Mouse (Mus musculus) forebrain, embryonic 16.5 days (tissue): Measurements from ENCODE around the gene Calm1. TPM values are rescaled to one million over a fixed set of nuclear protein-coding genes. Genes with fewer than 3 reads are reported as not detected.

Experiments
- ATAC-seq: fragments of 200-750 bp; cut with Nextera tagmentation; 2 replicates; pipeline ENCODE4 v1.8.0; 2017; ENCODE audit warnings: mild to moderate bottlenecking, moderate library complexity
- H3K27ac ChIP-seq: fragments of 300-500 bp; sonication (generic); 2 replicates; pipeline ENCODE4 v1.5.1; 2014; ENCODE audit warnings: low read length, control low read depth
- H3K27me3 ChIP-seq: fragments of 300-500 bp; sonication (generic); replicated peaks from 2 replicates; pipeline ENCODE4 v1.6.1; 2014; ENCODE audit warnings: low read length; ENCODE audit not compliant: control insufficient read depth, insufficient read depth
- H3K36me3 ChIP-seq: fragments of 300-500 bp; sonication (generic); 2 replicates; pipeline ENCODE4 v1.6.1; 2014; ENCODE audit not compliant: control insufficient read depth, insufficient read depth
- H3K4me1 ChIP-seq: fragments of 300-500 bp; sonication (generic); replicated peaks from 2 replicates; pipeline ENCODE4 v1.6.1; 2014; ENCODE audit warnings: low read length; ENCODE audit not compliant: control insufficient read depth, insufficient read depth
- H3K4me2 ChIP-seq: fragments of 300-500 bp; sonication (generic); 2 replicates; pipeline ENCODE4 v1.6.1; 2014; ENCODE audit warnings: mild to moderate bottlenecking, low read length, control low read depth
- H3K4me3 ChIP-seq: fragments of 300-500 bp; sonication (generic); replicated peaks from 2 replicates; pipeline ENCODE4 v1.5.1; 2014; ENCODE audit warnings: mild to moderate bottlenecking, low read length, control low read depth
- H3K9ac ChIP-seq: fragments of 300-500 bp; sonication (generic); replicated peaks from 2 replicates; pipeline ENCODE4 v1.6.1; 2014; ENCODE audit warnings: low read depth, low read length, control low read depth
- H3K9me3 ChIP-seq: fragments of 300-500 bp; sonication (generic); 2 replicates; pipeline ENCODE4 v1.6.1; 2016; ENCODE audit warnings: low read length; ENCODE audit not compliant: control insufficient read depth
- WGBS: fragments of 180-500 bp; shearing (Covaris S2); extraction: QIAGEN DNeasy Blood & Tissue Kit; methylation state at CpG from one replicate; pipeline ENCODE4 v1.1.7; 2014; 5-methylcytosine and 5-hydroxymethylcytosine counted together
- polyA plus RNA-seq: library from polyadenylated mRNA; unstranded; fragments of >200 nt; fragmentation: Nextera tagmentation; extraction: Ambion mirVana; gene quantifications from 2 replicates; pipeline ENCODE4 v1.2.1, GENCODE M21; 2015

The Calm1 gene
- polyA plus RNA-seq, 1 experiment from 2014 or later = 2,140 TPM

GRCm38 (mm10) chr12:100203759-100204158, 4.5 kb downstream of the Calm1 start:
- ATAC-seq = no peak
- Histone ChIP-seq H3K9me3 (no peaks in the 10 kb centered on the region), H3K27me3 (no peaks in the 10 kb centered on the region), H3K36me3 (peaks cover 41% of the 10 kb centered on the region), H3K4me2 (no peak overlapping the region), H3K27ac (no peak overlapping the region), H3K4me3 (no peak overlapping the region), H3K9ac (no peak overlapping the region), H3K4me1 (peaks cover 27% of the 10 kb centered on the region)
- 43% methylated on average over 3 of the region's 3 CpGs for WGBS

DNA sequence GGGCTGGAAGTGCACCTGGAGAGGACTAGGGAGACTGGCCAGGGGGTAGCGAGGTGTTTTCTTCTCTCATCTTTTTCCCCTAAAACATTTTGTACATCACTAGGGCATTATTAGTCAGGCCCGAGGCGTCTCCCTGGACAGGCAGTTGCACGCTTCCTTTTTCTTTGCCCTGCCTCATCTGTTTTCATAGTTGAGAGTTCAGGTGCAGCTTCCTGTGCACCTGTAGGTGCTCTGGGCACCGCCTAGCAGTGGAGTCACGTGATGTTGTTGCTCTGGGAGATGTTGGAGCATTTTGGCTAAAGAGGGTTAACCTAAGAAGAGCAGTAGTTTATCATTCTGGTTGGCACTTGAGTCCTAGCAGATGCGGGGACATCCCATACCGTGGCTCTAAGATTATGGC, 5.9 kb downstream of the Calm1 start:
- H3K9me3 ChIP-seq = no peaks in the 10 kb centered on the region
- H3K36me3 ChIP-seq = peaks cover 47% of the 10 kb centered on the region
- no peak overlapping the region for H3K4me3 ChIP-seq
- H3K27me3 ChIP-seq = no peaks in the 10 kb centered on the region
- ATAC-seq = no peak
- peaks cover 24% of the 10 kb centered on the region for H3K4me1 ChIP-seq
- no peak overlapping the region for H3K27ac ChIP-seq
- H3K9ac ChIP-seq = no peak overlapping the region
- H3K4me2 ChIP-seq = no peak overlapping the region
- 96% methylated on average over 8 of the region's 8 CpGs for WGBS

GRCm38 (mm10) chr12:100206521-100206920, 7.3 kb downstream of the Calm1 start:
- peaks cover 47% of the 10 kb centered on the region for H3K36me3 ChIP-seq
- ATAC-seq = no peak
- no peaks in the 10 kb centered on the region for H3K27me3 ChIP-seq
- H3K4me1 ChIP-seq = peaks cover 21% of the 10 kb centered on the region
- H3K4me2 ChIP-seq = no peak overlapping the region
- 91% methylated on average over 3 of the region's 3 CpGs for WGBS
- H3K27ac ChIP-seq = no peak overlapping the region
- no peak overlapping the region for H3K9ac ChIP-seq
- no peak overlapping the region for H3K4me3 ChIP-seq
- H3K9me3 ChIP-seq = no peaks in the 10 kb centered on the region

GRCm38 (mm10) chr12:100206926-100207325, 7.7 kb downstream of the Calm1 start:
- H3K36me3 ChIP-seq = peaks cover 47% of the 10 kb centered on the region
- H3K4me2 ChIP-seq = no peak overlapping the region
- 93% methylated on average over 5 of the region's 5 CpGs for WGBS
- H3K4me3 ChIP-seq = no peak overlapping the region
- H3K27me3 ChIP-seq = no peaks in the 10 kb centered on the region
- no peak overlapping the region for H3K27ac ChIP-seq
- ATAC-seq = no peak
- no peak overlapping the region for H3K9ac ChIP-seq
- peaks cover 21% of the 10 kb centered on the region for H3K4me1 ChIP-seq
- no peaks in the 10 kb centered on the region for H3K9me3 ChIP-seq

DNA sequence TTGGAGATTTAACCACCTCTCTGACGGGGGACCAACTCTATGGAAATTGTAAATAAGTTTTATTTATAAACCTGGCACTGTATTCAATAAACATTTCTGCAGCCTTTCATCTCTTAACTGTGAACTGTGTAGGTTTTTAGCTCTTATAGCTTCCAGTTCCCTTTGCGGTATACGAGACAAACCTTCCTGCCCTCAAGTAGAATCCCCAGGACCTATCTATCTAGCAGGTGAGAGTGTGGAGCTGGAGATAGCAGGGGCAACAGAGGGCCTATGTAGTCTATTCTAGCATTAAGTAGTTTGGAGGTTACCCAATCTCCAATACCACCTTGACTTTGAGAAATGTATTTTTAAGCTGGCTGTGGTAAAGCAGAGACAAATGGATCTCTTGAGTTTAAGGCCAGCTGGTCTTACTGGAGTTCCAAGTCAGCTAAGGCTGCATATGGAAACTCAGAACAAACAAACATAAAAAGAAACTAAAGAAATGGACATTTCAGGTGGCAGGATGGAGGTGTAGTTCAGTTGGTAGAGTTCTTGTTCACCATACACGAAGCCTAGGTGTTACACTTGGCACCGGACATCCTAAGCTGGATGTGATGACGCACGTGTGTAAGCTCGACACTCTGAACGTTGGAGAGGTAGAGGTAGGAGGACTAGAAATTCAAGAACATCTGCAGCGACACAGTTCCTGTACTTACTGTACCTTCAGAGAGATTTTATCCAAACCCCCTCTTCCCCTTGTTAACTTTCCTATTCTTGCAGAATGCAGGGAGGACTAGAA, 10.7 kb downstream of the Calm1 start:
- H3K4me1 ChIP-seq = peaks cover 3% of the 10 kb centered on the region; the same call in 1 of the 2 replicates
- H3K27ac ChIP-seq = no peak overlapping the region
- 92% methylated on average over 10 of the region's 10 CpGs for WGBS
- H3K27me3 ChIP-seq = no peaks in the 10 kb centered on the region
- H3K9ac ChIP-seq = no peak overlapping the region
- no peak overlapping the region for H3K4me3 ChIP-seq
- ATAC-seq = no peak
- peaks cover 33% of the 10 kb centered on the region for H3K36me3 ChIP-seq
- no peak overlapping the region for H3K4me2 ChIP-seq
- no peaks in the 10 kb centered on the region for H3K9me3 ChIP-seq

DNA sequence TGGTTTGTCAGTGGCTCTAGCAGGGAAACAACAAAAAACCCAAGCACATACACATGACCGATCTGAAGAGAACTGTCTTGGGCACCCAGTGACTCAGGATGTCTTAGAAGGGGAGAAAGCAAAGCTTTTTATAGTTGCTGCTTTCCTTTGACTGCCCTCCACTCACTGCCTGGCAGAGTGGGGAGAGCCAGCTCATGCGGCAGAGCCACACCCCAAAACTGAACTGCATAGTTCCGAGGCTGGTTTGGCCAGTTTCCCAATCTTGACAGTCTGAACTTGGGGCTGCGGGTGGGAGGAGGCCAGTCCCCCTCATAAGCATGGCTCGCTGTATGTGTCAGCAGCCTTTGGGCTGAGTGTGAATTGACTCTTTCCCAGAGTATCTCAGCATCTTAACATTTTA, 11.7 kb downstream of the Calm1 start:
- H3K27ac ChIP-seq = no peak overlapping the region
- H3K27me3 ChIP-seq = no peaks in the 10 kb centered on the region
- no peaks in the 10 kb centered on the region for H3K9me3 ChIP-seq
- H3K4me2 ChIP-seq = no peak overlapping the region
- peak; percentile 31 for ATAC-seq
- H3K36me3 ChIP-seq = peaks cover 23% of the 10 kb centered on the region
- 46% methylated on average over 5 of the region's 5 CpGs for WGBS
- no peak overlapping the region for H3K9ac ChIP-seq
- H3K4me3 ChIP-seq = no peak overlapping the region
- peaks cover 3% of the 10 kb centered on the region; the same call in 1 of the 2 replicates for H3K4me1 ChIP-seq

DNA sequence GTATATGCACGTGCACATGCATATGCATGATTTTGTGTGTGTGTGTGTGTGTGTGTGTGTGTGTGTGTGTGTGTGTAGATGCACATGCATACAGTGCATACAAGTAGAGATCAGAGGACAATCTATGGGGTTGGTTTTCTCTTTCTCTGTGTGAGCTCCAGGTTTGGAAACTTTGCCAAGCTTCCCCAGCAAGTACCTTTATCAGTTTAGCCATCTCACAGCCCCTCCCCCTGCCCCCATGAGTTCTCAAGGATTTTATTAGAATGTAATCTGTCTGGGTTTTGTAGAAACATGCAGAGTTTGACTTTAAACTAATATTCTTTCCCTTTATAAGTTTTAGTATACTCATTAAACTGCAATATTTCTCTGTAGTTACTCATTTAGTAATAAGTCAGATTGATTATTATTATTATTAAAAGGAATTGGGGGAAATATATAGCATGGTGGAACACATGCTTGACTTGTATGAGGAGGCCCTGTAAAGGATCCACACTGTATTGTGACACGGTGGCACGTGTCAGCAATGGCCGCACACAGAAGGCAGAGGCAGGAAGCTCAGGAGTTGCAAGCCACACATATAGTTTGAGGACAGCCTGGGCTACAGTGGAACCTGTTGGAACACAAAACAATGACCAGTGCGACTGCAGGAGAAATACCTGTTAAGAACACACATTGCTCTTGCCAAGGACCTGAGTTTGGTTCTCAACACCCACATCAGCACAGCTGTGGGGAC, 12.4 kb downstream of the Calm1 start:
- no peaks in the 10 kb centered on the region for H3K27me3 ChIP-seq
- peaks cover 3% of the 10 kb centered on the region; the same call in 1 of the 2 replicates for H3K4me1 ChIP-seq
- no peak overlapping the region for H3K4me3 ChIP-seq
- ATAC-seq = no peak
- no peak overlapping the region for H3K9ac ChIP-seq
- H3K4me2 ChIP-seq = no peak overlapping the region
- no peak overlapping the region for H3K27ac ChIP-seq
- peaks cover 19% of the 10 kb centered on the region for H3K36me3 ChIP-seq
- H3K9me3 ChIP-seq = no peaks in the 10 kb centered on the region
- WGBS = 90% methylated on average over 5 of the region's 5 CpGs

GRCm38 (mm10) chr12:100212397-100212796, 13.2 kb downstream of the Calm1 start:
- H3K27me3 ChIP-seq = no peaks in the 10 kb centered on the region
- no peak overlapping the region for H3K27ac ChIP-seq
- H3K4me3 ChIP-seq = no peak overlapping the region
- H3K9ac ChIP-seq = no peak overlapping the region
- H3K9me3 ChIP-seq = no peaks in the 10 kb centered on the region
- H3K4me2 ChIP-seq = no peak overlapping the region
- peaks cover 3% of the 10 kb centered on the region; the same call in 1 of the 2 replicates for H3K4me1 ChIP-seq
- 52% methylated on average over 3 of the region's 3 CpGs for WGBS
- peaks cover 11% of the 10 kb centered on the region for H3K36me3 ChIP-seq
- no peak for ATAC-seq

DNA sequence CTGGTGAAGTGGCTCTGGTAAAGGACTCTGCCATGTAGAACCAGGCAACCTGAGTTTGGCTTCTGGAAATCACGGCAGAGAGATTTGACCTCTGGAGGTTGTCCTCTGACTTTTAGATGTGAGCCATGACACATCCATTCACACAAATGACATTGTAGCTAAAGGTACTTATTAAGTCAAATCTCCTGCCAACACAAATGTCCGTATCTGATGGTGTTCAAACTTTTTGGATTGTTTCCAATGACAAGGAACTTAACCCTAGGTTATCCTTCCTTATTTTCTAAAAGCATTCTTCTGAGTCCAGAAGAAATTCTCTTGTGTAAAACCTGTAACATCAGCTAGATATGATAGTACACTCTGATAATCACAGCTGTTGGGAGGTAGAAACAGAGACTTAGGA, 13.9 kb downstream of the Calm1 start:
- peaks cover 3% of the 10 kb centered on the region; the same call in 1 of the 2 replicates for H3K4me1 ChIP-seq
- ATAC-seq = no peak
- no peak overlapping the region for H3K9ac ChIP-seq
- H3K27ac ChIP-seq = no peak overlapping the region
- no peaks in the 10 kb centered on the region for H3K9me3 ChIP-seq
- WGBS = 70% methylated on average over 2 of the region's 2 CpGs
- no peak overlapping the region for H3K4me2 ChIP-seq
- H3K36me3 ChIP-seq = peaks cover 6% of the 10 kb centered on the region
- H3K27me3 ChIP-seq = no peaks in the 10 kb centered on the region
- H3K4me3 ChIP-seq = no peak overlapping the region
